Mouse (Mus musculus) heart, postnatal 0 days (tissue): ENCODE data around the gene Tyk2. TPM values are rescaled to one million over a fixed set of nuclear protein-coding genes. Genes with fewer than 3 reads are reported as not detected.

Experiments used
- ATAC-seq: fragments of 200-750 bp; cut with Nextera tagmentation; 2 replicates; pipeline ENCODE4 v1.8.0; 2017; ENCODE audit warnings: low read depth, moderate number of reproducible peaks, moderate library complexity; ENCODE audit not compliant: insufficient read depth
- DNase-seq: peaks from one replicate; pipeline ENCODE4 v3.0.0-alpha.2; 2016; ENCODE audit warnings: low spot score
- H3K27ac ChIP-seq: fragments of 300-500 bp; sonication (generic); 2 replicates; pipeline ENCODE4 v1.5.1; 2014; ENCODE audit warnings: low read depth, mild to moderate bottlenecking
- H3K27me3 ChIP-seq: fragments of 300-500 bp; sonication (generic); 2 replicates; pipeline ENCODE4 v1.6.1; 2014; ENCODE audit warnings: low read length, mixed read lengths; ENCODE audit not compliant: control insufficient read depth, insufficient read depth
- H3K36me3 ChIP-seq: fragments of 300-500 bp; sonication (generic); replicated peaks from 2 replicates; pipeline ENCODE4 v1.6.1; 2014; ENCODE audit warnings: low read length, mixed read lengths; ENCODE audit not compliant: control insufficient read depth, insufficient read depth
- H3K4me1 ChIP-seq: fragments of 300-500 bp; sonication (generic); 2 replicates; pipeline ENCODE4 v1.6.1; 2014; ENCODE audit warnings: antibody characterized with exemption; ENCODE audit not compliant: control insufficient read depth, insufficient read depth
- H3K4me2 ChIP-seq: fragments of 300-500 bp; sonication (generic); 2 replicates; pipeline ENCODE4 v1.6.1; 2014; ENCODE audit warnings: low read depth, mild to moderate bottlenecking, low read length, moderate library complexity
- H3K4me3 ChIP-seq: fragments of 300-500 bp; sonication (generic); 2 replicates; pipeline ENCODE4 v1.5.1; 2014; ENCODE audit warnings: low read depth, low read length
- H3K9ac ChIP-seq: fragments of 300-500 bp; sonication (generic); replicated peaks from 2 replicates; pipeline ENCODE4 v1.6.1; 2014; ENCODE audit warnings: low read depth, low read length, mixed read lengths
- H3K9me3 ChIP-seq: fragments of 300-500 bp; sonication (generic); replicated peaks from 2 replicates; pipeline ENCODE4 v1.6.1; 2016; ENCODE audit warnings: low read length; ENCODE audit not compliant: control insufficient read depth
- CTCF ChIP-seq: IDR thresholded peaks from 2 replicates; pipeline ENCODE4 v1.5.1; 2016; ENCODE audit warnings: antibody characterized with exemption, control low read depth, low read depth
- EP300 ChIP-seq: IDR thresholded peaks from 2 replicates; pipeline ENCODE4 v1.6.1; 2016; ENCODE audit warnings: antibody characterized with exemption, low read depth
- WGBS: fragments of 180-500 bp; shearing (Covaris S2); extraction: QIAGEN DNeasy Blood & Tissue Kit; methylation state at CpG from one replicate; pipeline ENCODE4 v1.1.7; 2014; 5-methylcytosine and 5-hydroxymethylcytosine counted together
- polyA plus RNA-seq: library from polyadenylated mRNA; unstranded; fragments of >200 nt; fragmentation: Nextera tagmentation; extraction: Ambion mirVana; gene quantifications from 2 replicates; pipeline ENCODE4 v1.2.1, GENCODE M21; 2015
- total RNA-seq: library from RNA; depleted of rRNA; stranded (reverse); fragments of >200 nt; gene quantifications from 2 replicates; pipeline ENCODE4 v1.2.3, GENCODE M21; 2014; ENCODE audit warnings: low replicate concordance; rRNA removed

Gene Tyk2
- total RNA-seq, result 16.7 and 17.9 TPM in 2 replicates
- 7.7 and 8.3 TPM in 2 replicates for polyA plus RNA-seq

- Histone ChIP-seq H3K9me3 (no peaks in the 10 kb centered on the region), H3K36me3 (peaks cover 16% of the 10 kb centered on the region), H3K9ac (peak within 1 kb of the TSS; percentile 56), H3K4me2 (peak within 1 kb of the TSS; percentile 74), H3K27ac (peak within 1 kb of the TSS; percentile 66), H3K4me1 (peaks cover 17% of the 10 kb centered on the region; the same call in 1 of the 2 replicates), H3K4me3 (peak within 1 kb of the TSS; percentile 80), H3K27me3 (no peaks in the 10 kb centered on the region)
- TF ChIP-seq CTCF (no peak), EP300 (no peak)
- 6% methylated on average over 37 of the region's 37 CpGs for WGBS
- ATAC-seq, result peak; percentile 91
- DNase-seq, result peak; percentile 95
Observed at GRCm38 (mm10) chr9:21131059-21131956, at the start of gene Tyk2. Gene Tyk2 (minus strand): TSS chr9:21131243.

- ATAC-seq, result no peak
- no peak overlapping the region for H3K4me3 ChIP-seq
- no peaks in the 10 kb centered on the region for H3K36me3 ChIP-seq
- H3K27me3 ChIP-seq, result no peaks in the 10 kb centered on the region
- peaks cover 23% of the 10 kb centered on the region; the same call in 1 of the 2 replicates for H3K4me1 ChIP-seq
- H3K27ac ChIP-seq, result no peak overlapping the region
- 75% methylated on average over 1 of the region's 1 CpGs for WGBS
- DNase-seq, result no peak
- H3K4me2 ChIP-seq, result no peak overlapping the region
- H3K9me3 ChIP-seq, result no peaks in the 10 kb centered on the region
- TF ChIP-seq CTCF (no peak), EP300 (no peak)
- no peak overlapping the region for H3K9ac ChIP-seq
Observed at GRCm38 (mm10) chr9:21180841-21181240, 49.8 kb upstream of the Tyk2 start.

GRCm38 (mm10) chr9:21180402-21180801, 49.4 kb upstream of the Tyk2 start:
- Histone ChIP-seq H3K4me1 (peaks cover 23% of the 10 kb centered on the region; the same call in 1 of the 2 replicates), H3K36me3 (no peaks in the 10 kb centered on the region), H3K4me2 (no peak overlapping the region), H3K4me3 (no peak overlapping the region), H3K9ac (no peak overlapping the region), H3K27ac (0 out of 2 replicates have a peak overlapping the region, but pooled peaks have one; percentile 38), H3K9me3 (no peaks in the 10 kb centered on the region), H3K27me3 (no peaks in the 10 kb centered on the region)
- no peak for TF ChIP-seq EP300
- no peak for TF ChIP-seq CTCF
- ATAC-seq (no peak), DNase-seq (no peak)
- 46% methylated on average over 4 of the region's 4 CpGs for WGBS

- no peak for TF ChIP-seq EP300
- no peak for TF ChIP-seq CTCF
- H3K4me1 ChIP-seq, result 0 out of 2 replicates have a peak, but pooled peaks cover under 1% of the 10 kb centered on the region
- DNase-seq, result no peak
- no peak overlapping the region for H3K4me2 ChIP-seq
- H3K4me3 ChIP-seq, result no peak overlapping the region
- H3K9ac ChIP-seq, result no peak overlapping the region
- no peaks in the 10 kb centered on the region for H3K36me3 ChIP-seq
- no peak overlapping the region for H3K27ac ChIP-seq
- H3K27me3 ChIP-seq, result no peaks in the 10 kb centered on the region
- no peaks in the 10 kb centered on the region for H3K9me3 ChIP-seq
- 55% methylated on average over 6 of the region's 6 CpGs for WGBS
- no peak for ATAC-seq
Observed at GRCm38 (mm10) chr9:21172364-21172763, 41.3 kb upstream of the Tyk2 start.

GRCm38 (mm10) chr9:21169157-21169556, 38.1 kb upstream of the Tyk2 start:
- Histone ChIP-seq H3K4me2 (no peak overlapping the region), H3K4me1 (peaks cover 20% of the 10 kb centered on the region), H3K9me3 (no peaks in the 10 kb centered on the region), H3K36me3 (no peaks in the 10 kb centered on the region), H3K4me3 (no peak overlapping the region), H3K27ac (peak overlapping the region; percentile 87), H3K27me3 (peaks cover 27% of the 10 kb centered on the region), H3K9ac (no peak overlapping the region)
- ATAC-seq (no peak), DNase-seq (no peak)
- no peak for TF ChIP-seq EP300
- TF ChIP-seq CTCF, result no peak
- 22% methylated on average over 1 of the region's 1 CpGs for WGBS
